Mouse (Mus musculus) embryonic facial prominence, embryonic 15.5 days (tissue): ENCODE data around the gene Pitpnm2. TPM values are rescaled to one million over a fixed set of nuclear protein-coding genes. Genes with fewer than 3 reads are reported as not detected.

Experiments used
- ATAC-seq: fragments of 200-750 bp; cut with Nextera tagmentation; 2 replicates; pipeline ENCODE4 v1.8.0; 2017; ENCODE audit warnings: low read depth, moderate TSS enrichment; ENCODE audit not compliant: insufficient number of reproducible peaks, low FRiP score, low TSS enrichment
- H3K27ac ChIP-seq: fragments of 300-500 bp; sonication (generic); replicated peaks from 2 replicates; pipeline ENCODE4 v1.5.1; 2015; ENCODE audit warnings: mild to moderate bottlenecking, inconsistent platforms
- H3K27me3 ChIP-seq: fragments of 300-500 bp; sonication (generic); 2 replicates; pipeline ENCODE4 v1.6.1; 2015; ENCODE audit warnings: inconsistent platforms
- H3K36me3 ChIP-seq: fragments of 300-500 bp; sonication (generic); 2 replicates; pipeline ENCODE4 v1.6.1; 2015; ENCODE audit warnings: mild to moderate bottlenecking, inconsistent platforms
- H3K4me1 ChIP-seq: fragments of 300-500 bp; sonication (generic); 2 replicates; pipeline ENCODE4 v1.6.1; 2015; ENCODE audit warnings: inconsistent platforms
- H3K4me2 ChIP-seq: fragments of 300-500 bp; sonication (generic); replicated peaks from 2 replicates; pipeline ENCODE4 v1.6.1; 2015; ENCODE audit warnings: mild to moderate bottlenecking, inconsistent platforms
- H3K4me3 ChIP-seq: fragments of 300-500 bp; sonication (generic); replicated peaks from 2 replicates; pipeline ENCODE4 v1.5.1; 2015; ENCODE audit warnings: mild to moderate bottlenecking, inconsistent platforms
- H3K9ac ChIP-seq: fragments of 300-500 bp; sonication (generic); 2 replicates; pipeline ENCODE4 v1.6.1; 2015; ENCODE audit warnings: inconsistent platforms
- H3K9me3 ChIP-seq: fragments of 300-500 bp; sonication (generic); replicated peaks from 2 replicates; pipeline ENCODE4 v1.6.1; 2016; ENCODE audit warnings: inconsistent platforms
- WGBS: fragments of 180-500 bp; shearing (Covaris S2); methylation state at CpG from one replicate; pipeline ENCODE4 v1.1.7; 2015; 5-methylcytosine and 5-hydroxymethylcytosine counted together
- polyA plus RNA-seq: library from polyadenylated mRNA; unstranded; fragments of >200 nt; fragmentation: Nextera tagmentation; extraction: Ambion mirVana; gene quantifications from 2 replicates; pipeline ENCODE4 v1.2.1, GENCODE M21; 2015

The Pitpnm2 gene
- polyA plus RNA-seq, 1 experiment from 2014 or later, result 5.0 TPM

GRCm38 (mm10) chr5:124115990-124116845, 133.3 kb downstream of the Pitpnm2 start, which contains the start of gene Arl6ip4:
Gene Arl6ip4 (plus strand): TSS chr5:124116089.
- under 1% methylated on average over 64 of the region's 64 CpGs for WGBS
- no peak for ATAC-seq
- H3K36me3 ChIP-seq, result peaks cover 51% of the 10 kb centered on the region

DNA sequence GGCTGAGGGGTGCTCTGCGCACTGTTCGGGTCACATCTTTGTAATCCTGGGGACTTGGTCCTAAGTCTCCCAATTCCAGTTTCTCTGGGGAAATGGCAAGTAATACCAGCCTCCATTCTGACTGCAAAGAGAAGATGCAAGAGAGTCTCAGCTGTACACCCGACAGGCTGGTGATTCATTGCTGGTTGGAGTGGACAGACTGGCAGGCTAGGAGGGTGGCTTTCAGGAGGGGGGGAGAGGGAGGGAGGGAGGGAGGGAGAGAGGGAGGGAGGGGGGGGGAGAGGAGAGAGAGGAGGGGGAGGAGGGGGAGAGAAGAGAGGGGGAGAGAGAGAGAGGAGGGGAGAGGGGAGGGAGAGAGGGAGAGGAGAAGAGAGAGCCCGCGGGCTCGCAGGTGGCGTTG, 134.0 kb downstream of the Pitpnm2 start:
- H3K9ac ChIP-seq, result peak overlapping the region; percentile 97
- no peaks in the 10 kb centered on the region for H3K9me3 ChIP-seq
- H3K4me1 ChIP-seq, result peaks cover 57% of the 10 kb centered on the region
- H3K4me3 ChIP-seq, result peak overlapping the region; percentile 98
- 27% methylated on average over 7 of the region's 7 CpGs for WGBS
- H3K27me3 ChIP-seq, result no peaks in the 10 kb centered on the region
- ATAC-seq, result no peak
- peak overlapping the region; percentile 93 for H3K4me2 ChIP-seq
- H3K27ac ChIP-seq, result peak overlapping the region; percentile 78
- H3K36me3 ChIP-seq, result peaks cover 44% of the 10 kb centered on the region

More at GRCm38 (mm10) chr5:124115990-124116845, 133.3 kb downstream of the Pitpnm2 start, which contains the start of gene Arl6ip4:
- Histone ChIP-seq H3K27me3 (no peaks in the 10 kb centered on the region), H3K9ac (peak within 1 kb of the TSS; percentile 97), H3K4me3 (peak within 1 kb of the TSS; percentile 98), H3K4me1 (peaks cover 53% of the 10 kb centered on the region), H3K4me2 (peak within 1 kb of the TSS; percentile 93), H3K27ac (peak within 1 kb of the TSS; percentile 78), H3K9me3 (no peaks in the 10 kb centered on the region)

DNA sequence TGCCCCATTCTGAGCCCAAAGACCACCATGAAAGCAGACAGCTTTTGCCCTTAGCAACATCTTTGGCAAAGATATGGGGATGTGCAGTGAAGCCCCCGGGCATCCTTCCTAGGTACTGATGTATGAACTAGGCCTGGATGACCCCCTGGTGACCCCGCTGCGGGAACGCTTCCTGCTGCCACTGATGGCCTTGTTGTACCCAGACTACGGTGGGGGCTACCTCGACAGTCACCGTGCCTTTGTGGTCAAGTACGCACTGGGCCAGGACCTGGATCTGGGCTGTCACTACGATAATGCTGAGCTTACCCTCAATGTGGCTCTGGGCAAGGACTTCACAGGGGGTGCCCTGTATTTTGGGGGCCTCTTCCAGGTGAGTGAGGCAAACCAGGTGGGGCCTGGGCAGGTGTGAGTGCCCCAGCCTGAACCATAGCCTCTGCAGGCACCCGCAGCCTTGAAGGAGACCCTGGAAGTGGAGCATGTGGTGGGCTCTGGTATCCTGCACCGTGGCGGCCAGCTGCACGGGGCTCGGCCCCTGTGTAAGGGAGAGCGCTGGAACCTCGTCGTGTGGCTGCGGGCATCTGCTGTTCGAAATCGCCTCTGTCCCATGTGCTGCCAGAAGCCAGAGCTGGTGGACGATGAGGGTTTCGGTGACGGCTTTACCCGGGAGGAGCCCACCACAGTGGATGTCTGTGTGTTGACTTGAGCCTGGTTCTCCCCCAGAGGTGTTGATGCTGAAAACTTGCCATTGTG, 135.1 kb downstream of the Pitpnm2 start:
- Histone ChIP-seq H3K4me3 (no peak overlapping the region), H3K27ac (no peak overlapping the region), H3K36me3 (peaks cover 33% of the 10 kb centered on the region), H3K9me3 (no peaks in the 10 kb centered on the region), H3K4me2 (no peak overlapping the region; the same call in 1 of the 2 replicates), H3K9ac (no peak overlapping the region), H3K4me1 (peaks cover 48% of the 10 kb centered on the region), H3K27me3 (no peaks in the 10 kb centered on the region)
- no peak for ATAC-seq
- 92% methylated on average over 24 of the region's 24 CpGs for WGBS

- no peak overlapping the region for H3K27ac ChIP-seq
- H3K4me3 ChIP-seq, result peak overlapping the region; percentile 97
- 14% methylated on average over 14 of the region's 14 CpGs for WGBS
- H3K27me3 ChIP-seq, result no peaks in the 10 kb centered on the region
- no peaks in the 10 kb centered on the region for H3K9me3 ChIP-seq
- H3K4me2 ChIP-seq, result peak overlapping the region; percentile 91
- peaks cover 40% of the 10 kb centered on the region for H3K4me1 ChIP-seq
- peaks cover 19% of the 10 kb centered on the region for H3K36me3 ChIP-seq
- ATAC-seq, result no peak
- peak overlapping the region; percentile 77 for H3K9ac ChIP-seq
These were observed 136.5 kb downstream of the Pitpnm2 start for GRCm38 (mm10) chr5:124113030-124113429.

DNA sequence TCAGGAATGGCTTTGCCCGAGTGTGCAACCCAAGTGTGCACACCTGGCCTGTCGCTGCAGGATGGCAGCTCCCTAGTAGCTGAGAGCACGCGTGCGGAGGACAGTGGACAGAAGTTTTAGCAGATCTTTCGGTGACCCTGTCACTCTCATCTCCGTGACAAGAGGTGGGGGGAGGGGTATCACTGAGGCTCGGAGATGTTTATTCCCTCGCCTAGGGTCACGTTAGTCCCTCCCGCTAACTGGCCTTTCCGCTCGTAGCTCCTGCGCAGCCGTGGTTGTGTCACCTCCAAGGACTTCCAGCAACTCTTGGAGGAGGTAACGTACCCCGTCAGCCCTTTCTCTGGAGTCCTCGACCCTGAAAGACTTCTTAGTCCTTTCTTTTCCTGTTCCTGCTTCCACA, 137.0 kb downstream of the Pitpnm2 start:
- Histone ChIP-seq H3K4me2 (peak overlapping the region; percentile 91), H3K27me3 (no peaks in the 10 kb centered on the region), H3K36me3 (peaks cover 14% of the 10 kb centered on the region), H3K4me1 (peaks cover 35% of the 10 kb centered on the region), H3K9ac (peak overlapping the region; percentile 77), H3K27ac (peak overlapping the region; percentile 91), H3K4me3 (peak overlapping the region; percentile 97), H3K9me3 (no peaks in the 10 kb centered on the region)
- WGBS, result under 1% methylated on average over 18 of the region's 18 CpGs
- ATAC-seq, result peak; percentile 0; the same call in 1 of the 2 replicates

- Histone ChIP-seq H3K4me1 (peaks cover 29% of the 10 kb centered on the region), H3K9ac (peak within 1 kb of the TSS; percentile 77), H3K4me2 (peak within 1 kb of the TSS; percentile 91), H3K4me3 (peak within 1 kb of the TSS; percentile 97), H3K36me3 (peaks cover 13% of the 10 kb centered on the region; the same call in 1 of the 2 replicates), H3K27me3 (no peaks in the 10 kb centered on the region), H3K9me3 (no peaks in the 10 kb centered on the region), H3K27ac (peak within 1 kb of the TSS; percentile 91)
- under 1% methylated on average over 66 of the region's 66 CpGs for WGBS
- peak; percentile 99 for ATAC-seq
These were observed 137.6 kb downstream of the Pitpnm2 start, which contains the start of gene Ogfod2 for GRCm38 (mm10) chr5:124111742-124112497. Gene Ogfod2 (plus strand): TSS chr5:124112297.

GRCm38 (mm10) chr5:124111077-124111741, 138.4 kb downstream of the Pitpnm2 start:
- peaks cover 13% of the 10 kb centered on the region; the same call in 1 of the 2 replicates for H3K36me3 ChIP-seq
- H3K27me3 ChIP-seq, result no peaks in the 10 kb centered on the region
- no peak for ATAC-seq
- peak overlapping the region; percentile 97 for H3K4me3 ChIP-seq
- peak overlapping the region; percentile 91 for H3K4me2 ChIP-seq
- WGBS, result 24% methylated on average over 17 of the region's 17 CpGs
- peak overlapping the region; percentile 91 for H3K27ac ChIP-seq
- no peaks in the 10 kb centered on the region for H3K9me3 ChIP-seq
- peak overlapping the region; percentile 58 for H3K9ac ChIP-seq
- peaks cover 23% of the 10 kb centered on the region for H3K4me1 ChIP-seq

DNA sequence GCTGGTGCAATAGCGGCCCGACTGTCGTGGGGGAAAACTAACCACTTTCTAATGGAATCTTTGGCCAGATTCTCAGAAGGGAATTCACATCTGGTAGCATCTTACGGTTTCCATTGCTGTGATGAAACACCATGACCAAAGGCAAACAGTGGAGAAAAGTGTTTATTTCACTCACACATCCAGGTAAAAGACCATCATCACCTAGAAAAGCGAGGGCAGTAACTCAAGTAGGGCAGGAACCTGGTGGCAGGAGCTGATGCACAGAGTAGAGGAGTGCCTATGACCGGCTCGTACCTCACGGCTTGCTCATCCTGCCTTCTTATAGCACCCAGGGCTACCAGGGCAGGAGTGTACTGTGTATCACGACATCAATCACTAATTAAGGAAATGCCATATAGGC, 146.0 kb downstream of the Pitpnm2 start:
- WGBS, result 91% methylated on average over 9 of the region's 9 CpGs
- Histone ChIP-seq H3K4me2 (no peak overlapping the region), H3K27me3 (no peaks in the 10 kb centered on the region), H3K9me3 (no peaks in the 10 kb centered on the region), H3K27ac (no peak overlapping the region), H3K4me1 (no peaks in the 10 kb centered on the region), H3K36me3 (no peaks in the 10 kb centered on the region; the same call in 1 of the 2 replicates), H3K4me3 (no peak overlapping the region), H3K9ac (no peak overlapping the region)
- ATAC-seq, result no peak

DNA sequence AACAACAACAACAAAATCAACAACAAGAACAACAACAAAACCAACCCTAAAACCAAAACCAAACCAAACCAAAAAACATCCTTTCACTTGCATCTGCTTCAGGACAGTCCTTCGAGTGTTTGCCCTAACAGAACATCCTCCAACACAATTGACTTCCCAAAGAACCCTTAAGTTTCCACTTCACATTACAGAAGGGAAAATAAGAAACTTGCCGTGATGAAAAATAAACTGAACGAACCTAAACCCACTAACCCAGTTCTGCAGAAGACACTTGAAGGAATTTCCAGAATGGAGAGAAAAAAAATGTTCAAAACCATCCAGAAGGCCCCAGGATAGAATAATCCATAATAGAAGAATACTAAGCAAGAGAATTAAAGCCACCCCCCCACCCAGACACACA, 146.5 kb downstream of the Pitpnm2 start:
- H3K4me2 ChIP-seq, result no peak overlapping the region
- no peak for ATAC-seq
- no peaks in the 10 kb centered on the region for H3K4me1 ChIP-seq
- H3K9me3 ChIP-seq, result no peaks in the 10 kb centered on the region
- H3K36me3 ChIP-seq, result no peaks in the 10 kb centered on the region; the same call in 1 of the 2 replicates
- no peak overlapping the region for H3K27ac ChIP-seq
- no peak overlapping the region for H3K4me3 ChIP-seq
- no peak overlapping the region for H3K9ac ChIP-seq
- WGBS, result 83% methylated on average over 3 of the region's 3 CpGs
- H3K27me3 ChIP-seq, result no peaks in the 10 kb centered on the region

DNA sequence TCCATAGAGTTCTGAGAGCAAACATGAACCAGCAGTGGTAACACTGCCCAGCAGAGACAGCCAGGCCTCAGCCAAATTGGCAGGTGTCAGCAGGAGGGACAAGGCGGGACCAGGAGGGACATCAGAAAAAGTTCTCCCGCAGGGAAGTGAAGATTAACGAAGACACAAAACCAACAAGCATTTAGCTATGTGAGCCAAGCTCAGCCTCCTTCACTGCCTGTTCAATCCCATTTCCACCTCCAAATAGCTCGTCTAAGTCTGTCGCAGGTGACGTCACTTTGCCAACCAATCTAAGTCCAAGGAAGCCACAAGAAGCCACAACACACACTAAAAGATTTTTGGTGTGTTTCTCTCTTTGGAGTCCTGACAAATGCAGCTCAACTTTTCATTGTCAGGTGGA, 147.2 kb downstream of the Pitpnm2 start:
- Histone ChIP-seq H3K4me2 (no peak overlapping the region), H3K9me3 (no peaks in the 10 kb centered on the region), H3K9ac (no peak overlapping the region), H3K4me3 (no peak overlapping the region), H3K27me3 (no peaks in the 10 kb centered on the region), H3K36me3 (no peaks in the 10 kb centered on the region; the same call in 1 of the 2 replicates), H3K4me1 (no peaks in the 10 kb centered on the region), H3K27ac (no peak overlapping the region)
- 87% methylated on average over 6 of the region's 6 CpGs for WGBS
- no peak for ATAC-seq
